Mouse (Mus musculus) embryonic fibroblast, embryonic 13.5 days (primary cell): ENCODE measurements around the gene Galnt11.

Experiments used
- CTCF ChIP-seq: IDR thresholded peaks from 2 replicates; pipeline ENCODE4 v1.5.1; 2011; ENCODE audit warnings: mild to moderate bottlenecking, control low read depth, low read length, moderate library complexity, borderline replicate concordance; ENCODE audit not compliant: insufficient read depth
- POLR2A ChIP-seq: IDR thresholded peaks from 2 replicates; pipeline ENCODE4 v1.6.1; 2011; ENCODE audit warnings: low read depth, mild to moderate bottlenecking, control low read depth, low read length, moderate library complexity

DNA sequence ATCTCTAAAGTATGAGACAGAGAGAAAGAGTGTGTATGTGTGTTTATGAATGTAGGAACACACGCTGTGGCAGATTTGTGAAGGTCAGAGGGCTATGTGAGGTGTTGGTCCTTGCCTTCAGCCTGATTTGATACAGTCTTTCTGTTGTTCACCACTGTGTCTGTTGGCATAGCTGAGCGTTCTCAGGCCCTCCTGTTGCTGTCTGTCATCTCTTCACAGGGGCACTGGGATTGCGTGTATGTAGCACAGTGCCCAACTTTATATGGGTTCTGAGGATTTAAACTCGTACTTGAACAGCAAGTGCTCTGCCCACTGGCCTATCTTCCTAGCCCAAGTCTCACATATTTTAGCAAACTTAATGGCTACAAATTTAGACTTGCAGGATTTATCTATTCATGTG is 38.1 kb upstream of the Galnt11 start:
- TF ChIP-seq POLR2A (no peak), CTCF (no peak)
